Mouse (Mus musculus): ENCODE measurements around the gene Npepps. TPM values are rescaled to one million over a fixed set of nuclear protein-coding genes. Genes with fewer than 3 reads are reported as not detected.
"Not testable (repeated sequence)": the region's sequence is repeated elsewhere in the genome, so short reads cannot be mapped to it uniquely, and the experiment has no call there.

The Npepps gene
- total and polyA plus RNA-seq, 2 experiments = 9.1 to 12.2 TPM

GRCm38 (mm10) chr11:97275349-97275748 lies 5.1 kb downstream of the Npepps start:
- Histone ChIP-seq H3K27ac (replicated peaks; ENCODE audit: insufficient read depth, low read depth, low read length) (no peak overlapping the region), H3K36me3 (ENCODE audit: control insufficient read depth, insufficient read depth, low read length) (no peaks in the 10 kb centered on the region), H3K27me3 (ENCODE audit: control insufficient read depth, insufficient read depth, low read length) (no peaks in the 10 kb centered on the region), H3K79me2 (ENCODE audit: control insufficient read depth, insufficient read depth, low read length) (peaks cover 37% of the 10 kb centered on the region), H3K4me1 (ENCODE audit: control insufficient read depth, insufficient read depth, low read length) (peaks cover 14% of the 10 kb centered on the region), H3K4me3 (ENCODE audit: insufficient read depth, low read depth, low read length) (no peak overlapping the region), H3K9ac (ENCODE audit: low read depth, low read length) (no peak overlapping the region)
- WGBS = 72% methylated on average over 2 of the region's 2 CpGs
- TF ChIP-seq CTCF (IDR thresholded peaks at IDR 0.05; ENCODE audit: low read depth, low read length) (no peak), POLR2A (IDR thresholded peaks at IDR 0.05; ENCODE audit: extremely low read depth, insufficient read depth, low read length) (no peak)
- DNase-seq (ENCODE audit: extremely low read depth, low read depth, low spot score) = no peak

- H3K9ac ChIP-seq (ENCODE audit: low read depth, low read length); H3K27me3 ChIP-seq (ENCODE audit: control insufficient read depth, insufficient read depth, low read length); H3K27ac ChIP-seq (replicated peaks; ENCODE audit: insufficient read depth, low read depth, low read length); DNase-seq (ENCODE audit: extremely low read depth, low read depth, low spot score); H3K36me3 ChIP-seq (ENCODE audit: control insufficient read depth, insufficient read depth, low read length); H3K4me3 ChIP-seq (ENCODE audit: insufficient read depth, low read depth, low read length): not testable (repeated sequence)
- H3K4me1 ChIP-seq (ENCODE audit: control insufficient read depth, insufficient read depth, low read length) = peaks cover 14% of the 10 kb centered on the region
- 76% methylated on average over 6 of the region's 6 CpGs for WGBS
- peaks cover 36% of the 10 kb centered on the region for H3K79me2 ChIP-seq (ENCODE audit: control insufficient read depth, insufficient read depth, low read length)
Measured at GRCm38 (mm10) chr11:97274947-97275346, 5.5 kb downstream of the Npepps start.

- no peaks in the 10 kb centered on the region for H3K27me3 ChIP-seq (ENCODE audit: control insufficient read depth, insufficient read depth, low read length)
- H3K9ac ChIP-seq (ENCODE audit: low read depth, low read length) = no peak overlapping the region
- H3K4me3 ChIP-seq (ENCODE audit: insufficient read depth, low read depth, low read length) = no peak overlapping the region
- 90% methylated on average over 5 of the region's 5 CpGs for WGBS
- peaks cover 10% of the 10 kb centered on the region for H3K4me1 ChIP-seq (ENCODE audit: control insufficient read depth, insufficient read depth, low read length)
- TF ChIP-seq CTCF (IDR thresholded peaks at IDR 0.05; ENCODE audit: low read depth, low read length) (no peak; the same call in 1 of the 2 replicates), POLR2A (IDR thresholded peaks at IDR 0.05; ENCODE audit: extremely low read depth, insufficient read depth, low read length) (no peak)
- H3K36me3 ChIP-seq (ENCODE audit: control insufficient read depth, insufficient read depth, low read length) = no peaks in the 10 kb centered on the region
- H3K79me2 ChIP-seq (ENCODE audit: control insufficient read depth, insufficient read depth, low read length) = peaks cover 27% of the 10 kb centered on the region; the same call in 1 of the 2 replicates
- H3K27ac ChIP-seq (replicated peaks; ENCODE audit: insufficient read depth, low read depth, low read length) = no peak overlapping the region
- DNase-seq (ENCODE audit: extremely low read depth, low read depth, low spot score) = no peak
Measured at GRCm38 (mm10) chr11:97273613-97274012, 6.8 kb downstream of the Npepps start.

- no peak for DNase-seq (ENCODE audit: extremely low read depth, low read depth, low spot score)
- 88% methylated on average over 4 of the region's 4 CpGs for WGBS
- Histone ChIP-seq H3K4me3 (ENCODE audit: insufficient read depth, low read depth, low read length) (no peak overlapping the region), H3K27me3 (ENCODE audit: control insufficient read depth, insufficient read depth, low read length) (no peaks in the 10 kb centered on the region), H3K4me1 (ENCODE audit: control insufficient read depth, insufficient read depth, low read length) (peaks cover 6% of the 10 kb centered on the region), H3K79me2 (ENCODE audit: control insufficient read depth, insufficient read depth, low read length) (peaks cover 20% of the 10 kb centered on the region; the same call in 1 of the 2 replicates), H3K9ac (ENCODE audit: low read depth, low read length) (no peak overlapping the region), H3K27ac (replicated peaks; ENCODE audit: insufficient read depth, low read depth, low read length) (no peak overlapping the region), H3K36me3 (ENCODE audit: control insufficient read depth, insufficient read depth, low read length) (no peaks in the 10 kb centered on the region)
- no peak for TF ChIP-seq POLR2A (IDR thresholded peaks at IDR 0.05; ENCODE audit: extremely low read depth, insufficient read depth, low read length)
- no peak for TF ChIP-seq CTCF (IDR thresholded peaks at IDR 0.05; ENCODE audit: low read depth, low read length)
Measured at GRCm38 (mm10) chr11:97272835-97273234, 7.6 kb downstream of the Npepps start.

GRCm38 (mm10) chr11:97270004-97270403 lies 10.4 kb downstream of the Npepps start:
- not testable (repeated sequence) for H3K36me3 ChIP-seq (ENCODE audit: control insufficient read depth, insufficient read depth, low read length); H3K27ac ChIP-seq (replicated peaks; ENCODE audit: insufficient read depth, low read depth, low read length); H3K27me3 ChIP-seq (ENCODE audit: control insufficient read depth, insufficient read depth, low read length); H3K4me3 ChIP-seq (ENCODE audit: insufficient read depth, low read depth, low read length); DNase-seq (ENCODE audit: extremely low read depth, low read depth, low spot score); H3K4me1 ChIP-seq (ENCODE audit: control insufficient read depth, insufficient read depth, low read length); H3K9ac ChIP-seq (ENCODE audit: low read depth, low read length)
- H3K79me2 ChIP-seq (ENCODE audit: control insufficient read depth, insufficient read depth, low read length) = peaks cover 11% of the 10 kb centered on the region; the same call in 1 of the 2 replicates
- WGBS = 88% methylated on average over 2 of the region's 2 CpGs

- not testable (repeated sequence) for H3K9ac ChIP-seq (ENCODE audit: low read depth, low read length); H3K36me3 ChIP-seq (ENCODE audit: control insufficient read depth, insufficient read depth, low read length); H3K4me3 ChIP-seq (ENCODE audit: insufficient read depth, low read depth, low read length); H3K4me1 ChIP-seq (ENCODE audit: control insufficient read depth, insufficient read depth, low read length); H3K27ac ChIP-seq (replicated peaks; ENCODE audit: insufficient read depth, low read depth, low read length); DNase-seq (ENCODE audit: extremely low read depth, low read depth, low spot score); H3K27me3 ChIP-seq (ENCODE audit: control insufficient read depth, insufficient read depth, low read length); H3K79me2 ChIP-seq (ENCODE audit: control insufficient read depth, insufficient read depth, low read length)
- 100% methylated on average over 1 of the region's 1 CpGs for WGBS
Measured at GRCm38 (mm10) chr11:97266544-97266943, 13.9 kb downstream of the Npepps start.

GRCm38 (mm10) chr11:97249649-97250048 lies 30.8 kb downstream of the Npepps start:
- H3K9ac ChIP-seq (ENCODE audit: low read depth, low read length); H3K4me3 ChIP-seq (ENCODE audit: insufficient read depth, low read depth, low read length); H3K27ac ChIP-seq (replicated peaks; ENCODE audit: insufficient read depth, low read depth, low read length); H3K4me1 ChIP-seq (ENCODE audit: control insufficient read depth, insufficient read depth, low read length); H3K27me3 ChIP-seq (ENCODE audit: control insufficient read depth, insufficient read depth, low read length); H3K79me2 ChIP-seq (ENCODE audit: control insufficient read depth, insufficient read depth, low read length): not testable (repeated sequence)
- peak; percentile 63 for DNase-seq (ENCODE audit: extremely low read depth, low read depth, low spot score)
- H3K36me3 ChIP-seq (ENCODE audit: control insufficient read depth, insufficient read depth, low read length) = peaks cover 14% of the 10 kb centered on the region
- 68% methylated on average over 1 of the region's 1 CpGs for WGBS

All from liver, adult 2 months (tissue).